Mouse (Mus musculus): Measurements from ENCODE around the gene Smad3. TPM values are rescaled to one million over a fixed set of nuclear protein-coding genes. Genes with fewer than 3 reads are reported as not detected.

Gene Smad3
- polyA plus RNA-seq, 1 experiment from 2014 or later = 27.7 TPM

DNA sequence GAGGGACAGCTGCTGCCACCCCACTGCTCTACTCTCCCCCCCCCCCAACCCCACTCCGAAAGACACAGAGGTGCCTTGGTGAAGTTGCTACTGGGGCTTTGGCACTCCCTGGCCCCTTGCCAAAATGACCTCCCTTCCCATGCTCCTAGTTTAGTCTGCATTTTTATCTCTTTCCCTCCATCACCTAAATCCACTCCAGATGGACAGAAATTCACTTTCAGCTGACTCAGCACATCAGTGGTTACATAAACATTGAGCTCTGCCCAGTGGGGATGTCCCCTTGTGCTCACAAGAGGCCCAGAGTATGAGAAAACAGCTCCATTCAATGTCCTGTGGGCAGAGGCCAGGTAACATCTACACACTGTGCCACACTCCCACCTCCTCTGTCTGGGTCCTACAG lies 102.7 kb downstream of the Smad3 start:
- Histone ChIP-seq H3K27me3 (ENCODE audit: low read depth, poor library complexity, severe bottlenecking) (no peaks in the 10 kb centered on the region), H3K9me3 (replicated peaks) (no peaks in the 10 kb centered on the region), H3K36me3 (peaks cover 95% of the 10 kb centered on the region), H3K27ac (no peak overlapping the region), H3K4me3 (no peak overlapping the region), H3K4me1 (no peaks in the 10 kb centered on the region)
- DNase-seq (ENCODE audit: low spot score) = no peak
- 93% methylated on average over 1 of the region's 1 CpGs for WGBS

DNA sequence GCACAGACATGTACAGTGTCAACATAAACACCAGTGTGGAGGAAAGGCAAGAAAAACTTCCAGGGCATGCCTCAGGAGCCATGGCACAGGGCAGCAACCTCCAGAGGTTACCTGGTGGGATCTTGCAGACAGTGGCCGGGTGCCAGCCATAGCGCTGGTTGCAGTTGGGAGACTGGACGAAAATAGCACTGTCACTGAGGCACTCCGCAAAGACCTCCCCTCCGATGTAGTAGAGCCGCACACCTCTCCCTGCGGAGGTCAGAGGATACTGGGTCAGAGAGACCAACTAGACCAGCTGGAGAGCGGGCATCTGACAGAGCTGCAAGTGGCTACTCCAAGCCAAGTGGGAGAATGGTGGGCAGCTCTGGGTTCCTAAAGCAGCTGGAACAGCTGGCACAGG lies 103.2 kb downstream of the Smad3 start:
- no peak overlapping the region for H3K27ac ChIP-seq
- WGBS = 96% methylated on average over 8 of the region's 8 CpGs

GRCm38 (mm10) chr9:63653666-63654065 lies 104.1 kb downstream of the Smad3 start:
- no peak overlapping the region for H3K27ac ChIP-seq
- WGBS = 76% methylated on average over 7 of the region's 7 CpGs

More for the DNA sequence above, 103.2 kb downstream of the Smad3 start:
- H3K4me3 ChIP-seq = no peak overlapping the region
- H3K36me3 ChIP-seq = peaks cover 95% of the 10 kb centered on the region
- H3K27me3 ChIP-seq (ENCODE audit: low read depth, poor library complexity, severe bottlenecking) = no peaks in the 10 kb centered on the region
- no peaks in the 10 kb centered on the region for H3K4me1 ChIP-seq
- DNase-seq (ENCODE audit: low spot score) = no peak
- H3K9me3 ChIP-seq (replicated peaks) = no peaks in the 10 kb centered on the region

DNA sequence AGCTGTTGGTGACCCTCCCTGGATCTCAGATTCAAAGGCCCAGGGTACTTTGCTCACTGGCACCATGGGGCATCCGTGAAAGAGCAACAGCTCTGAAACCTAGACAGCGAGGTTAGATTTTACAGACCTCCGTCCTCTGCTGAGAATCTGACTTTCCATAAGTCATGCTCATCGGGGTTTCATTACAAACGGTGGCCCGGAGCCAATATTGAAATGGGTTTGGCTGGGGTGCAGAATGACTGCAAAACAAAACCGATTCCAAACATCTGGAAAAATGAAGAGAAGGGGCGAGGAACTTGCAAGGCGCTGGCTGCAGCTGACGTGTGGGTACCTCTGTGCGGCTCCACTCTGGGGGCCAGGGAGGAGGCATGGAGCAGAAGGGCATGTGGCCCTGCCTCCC lies 106.2 kb downstream of the Smad3 start:
- Histone ChIP-seq H3K27ac (no peak overlapping the region), H3K27me3 (ENCODE audit: low read depth, poor library complexity, severe bottlenecking) (no peaks in the 10 kb centered on the region), H3K4me1 (no peaks in the 10 kb centered on the region), H3K4me3 (no peak overlapping the region), H3K9me3 (replicated peaks) (no peaks in the 10 kb centered on the region), H3K36me3 (peaks cover 99% of the 10 kb centered on the region)
- DNase-seq (ENCODE audit: low spot score) = no peak
- 90% methylated on average over 11 of the region's 11 CpGs for WGBS

More at GRCm38 (mm10) chr9:63653666-63654065, 104.1 kb downstream of the Smad3 start:
- Histone ChIP-seq H3K4me3 (no peak overlapping the region), H3K9me3 (replicated peaks) (no peaks in the 10 kb centered on the region), H3K4me1 (no peaks in the 10 kb centered on the region), H3K27me3 (ENCODE audit: low read depth, poor library complexity, severe bottlenecking) (no peaks in the 10 kb centered on the region), H3K36me3 (peaks cover 95% of the 10 kb centered on the region)
- no peak for DNase-seq (ENCODE audit: low spot score)

DNA sequence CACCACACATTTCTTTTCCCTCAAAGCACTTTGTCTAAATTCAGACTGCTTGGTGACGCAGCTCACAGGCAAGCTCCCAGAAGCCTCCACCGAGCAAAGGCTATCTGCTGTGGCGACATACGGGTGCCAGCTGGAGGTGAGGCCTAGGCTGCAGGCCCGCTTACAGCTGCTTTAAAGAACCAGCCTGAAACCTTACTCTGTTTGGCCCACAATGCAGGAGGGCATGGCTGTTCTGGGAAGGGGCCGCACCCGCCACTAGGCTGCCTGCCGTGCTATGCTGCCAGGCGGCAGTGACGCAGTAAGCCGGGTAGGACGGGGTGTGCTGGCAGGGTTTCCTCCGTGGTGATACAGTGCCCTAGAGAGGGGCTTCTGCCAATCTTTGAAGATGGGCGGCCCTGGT lies 106.9 kb downstream of the Smad3 start:
- WGBS = 94% methylated on average over 14 of the region's 14 CpGs
- H3K9me3 ChIP-seq (replicated peaks) = no peaks in the 10 kb centered on the region
- H3K4me3 ChIP-seq = no peak overlapping the region
- 0 out of 2 replicates have a peak overlapping the region, but pooled peaks have one; percentile 3 for H3K27ac ChIP-seq
- no peaks in the 10 kb centered on the region for H3K4me1 ChIP-seq
- H3K36me3 ChIP-seq = peaks cover 99% of the 10 kb centered on the region
- no peaks in the 10 kb centered on the region for H3K27me3 ChIP-seq (ENCODE audit: low read depth, poor library complexity, severe bottlenecking)
- no peak for DNase-seq (ENCODE audit: low spot score)

DNA sequence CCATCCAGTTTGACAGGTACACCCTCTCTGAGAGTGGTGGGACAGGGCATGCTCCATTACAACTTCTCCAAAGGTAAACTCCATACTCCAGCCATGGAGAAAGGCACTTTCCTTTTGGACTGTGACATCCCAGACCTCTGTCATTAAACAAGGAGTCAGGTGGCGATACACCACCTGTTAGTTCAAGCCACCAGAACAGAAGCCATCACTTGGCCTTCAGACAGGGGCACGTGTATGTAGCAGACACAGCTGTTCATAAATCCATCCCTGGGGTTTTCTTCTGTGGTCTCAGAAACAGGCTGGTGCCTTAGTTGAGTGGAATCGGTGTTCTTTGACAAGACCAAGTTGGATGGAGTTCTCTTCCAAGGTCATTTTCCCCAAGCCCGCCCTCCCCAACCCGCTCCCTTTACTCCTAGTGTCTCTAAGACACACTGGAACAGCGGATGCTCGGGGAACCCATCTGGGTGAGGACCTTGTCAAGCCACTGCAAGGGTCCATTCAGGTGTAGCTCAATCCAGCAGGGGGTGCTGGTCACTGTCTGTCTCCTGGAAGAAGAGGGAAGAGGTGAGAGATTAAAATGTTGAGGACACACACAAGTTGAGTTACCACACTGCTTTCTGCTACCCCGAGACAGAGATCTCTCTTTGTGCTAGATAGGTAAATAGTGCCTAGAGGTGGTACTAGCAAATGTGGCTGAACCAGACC lies 107.8 kb downstream of the Smad3 start:
- DNase-seq (ENCODE audit: low spot score) = no peak
- 85% methylated on average over 8 of the region's 8 CpGs for WGBS
- Histone ChIP-seq H3K36me3 (peaks cover 99% of the 10 kb centered on the region), H3K9me3 (replicated peaks) (no peaks in the 10 kb centered on the region), H3K27ac (no peak overlapping the region), H3K27me3 (ENCODE audit: low read depth, poor library complexity, severe bottlenecking) (no peaks in the 10 kb centered on the region), H3K4me1 (no peaks in the 10 kb centered on the region), H3K4me3 (no peak overlapping the region)

GRCm38 (mm10) chr9:63648520-63648918 lies 109.3 kb downstream of the Smad3 start:
- Histone ChIP-seq H3K9me3 (replicated peaks) (no peaks in the 10 kb centered on the region), H3K4me3 (no peak overlapping the region), H3K27me3 (ENCODE audit: low read depth, poor library complexity, severe bottlenecking) (no peaks in the 10 kb centered on the region), H3K36me3 (peaks cover 94% of the 10 kb centered on the region), H3K27ac (no peak overlapping the region), H3K4me1 (no peaks in the 10 kb centered on the region)
- WGBS = 90% methylated on average over 9 of the region's 9 CpGs
- no peak for DNase-seq (ENCODE audit: low spot score)

- no peaks in the 10 kb centered on the region for H3K27me3 ChIP-seq (ENCODE audit: low read depth, poor library complexity, severe bottlenecking)
- H3K9me3 ChIP-seq (replicated peaks) = no peaks in the 10 kb centered on the region
- H3K27ac ChIP-seq = no peak overlapping the region
- DNase-seq (ENCODE audit: low spot score) = no peak
- H3K4me1 ChIP-seq = no peaks in the 10 kb centered on the region
- H3K4me3 ChIP-seq = no peak overlapping the region
- peaks cover 94% of the 10 kb centered on the region for H3K36me3 ChIP-seq
- WGBS = 82% methylated on average over 9 of the region's 9 CpGs
These were observed 109.9 kb downstream of the Smad3 start for GRCm38 (mm10) chr9:63647581-63648519.

- Histone ChIP-seq H3K36me3 (peaks cover 88% of the 10 kb centered on the region), H3K4me1 (no peaks in the 10 kb centered on the region), H3K9me3 (replicated peaks) (no peaks in the 10 kb centered on the region), H3K27me3 (ENCODE audit: low read depth, poor library complexity, severe bottlenecking) (no peaks in the 10 kb centered on the region), H3K27ac (no peak overlapping the region), H3K4me3 (no peak overlapping the region)
- DNase-seq (ENCODE audit: low spot score) = no peak
- 88% methylated on average over 8 of the region's 8 CpGs for WGBS
These were observed 112.7 kb downstream of the Smad3 start for GRCm38 (mm10) chr9:63645084-63645483.

DNA sequence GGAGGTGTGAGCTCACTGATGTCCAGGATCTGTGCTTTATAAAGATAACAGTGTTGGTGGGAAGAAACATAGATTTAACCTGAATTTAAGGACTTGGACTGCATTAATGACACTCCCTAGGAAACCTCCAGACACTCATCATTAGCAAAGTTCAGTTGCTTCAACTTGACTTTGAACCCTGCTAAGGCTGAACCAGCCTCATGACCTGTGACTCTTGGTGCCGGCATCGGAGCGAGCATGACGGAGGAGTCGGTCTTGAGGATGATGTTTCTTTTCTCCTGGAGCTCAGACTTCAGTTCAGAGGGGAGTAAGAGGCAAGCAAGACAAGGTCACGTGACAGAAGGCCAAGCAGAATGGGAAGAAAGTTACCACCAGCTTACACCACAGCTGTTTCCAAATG lies 113.8 kb downstream of the Smad3 start:
- Histone ChIP-seq H3K36me3 (peaks cover 87% of the 10 kb centered on the region), H3K4me1 (no peaks in the 10 kb centered on the region), H3K4me3 (no peak overlapping the region), H3K27ac (no peak overlapping the region), H3K9me3 (replicated peaks) (no peaks in the 10 kb centered on the region), H3K27me3 (ENCODE audit: low read depth, poor library complexity, severe bottlenecking) (no peaks in the 10 kb centered on the region)
- 94% methylated on average over 6 of the region's 6 CpGs for WGBS
- DNase-seq (ENCODE audit: low spot score) = no peak

DNA sequence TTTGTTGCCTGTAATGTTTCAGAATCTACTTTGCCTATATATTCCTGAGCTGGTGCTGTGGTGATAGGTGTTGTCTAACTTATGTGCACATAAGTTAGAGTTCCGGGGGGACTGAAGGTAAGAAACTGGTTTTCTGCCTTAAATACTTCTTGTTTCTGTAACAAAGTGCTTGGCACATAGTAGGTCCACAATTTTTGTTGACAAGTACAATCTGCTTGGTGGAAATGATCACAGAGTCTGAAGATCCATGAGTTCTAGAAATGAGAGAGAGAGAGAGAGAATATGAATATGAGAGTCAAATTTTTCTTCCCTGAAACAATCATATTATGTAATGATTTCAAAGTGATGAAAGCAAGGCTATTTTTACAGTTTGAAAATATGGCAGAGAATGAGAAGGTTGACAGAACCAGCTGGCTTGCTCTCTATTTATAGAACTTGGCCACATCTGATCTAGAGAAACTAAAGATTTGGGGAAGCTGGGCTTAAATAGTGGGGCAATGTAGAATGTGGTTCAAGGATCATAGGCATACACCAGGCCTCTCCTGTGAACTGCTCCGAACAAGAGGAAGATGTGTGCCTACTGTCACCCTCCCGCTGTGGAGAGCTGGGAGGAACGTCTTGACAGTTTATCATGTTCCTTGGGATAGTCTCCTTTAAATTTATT lies 115.7 kb downstream of the Smad3 start:
- 95% methylated on average over 4 of the region's 4 CpGs for WGBS
- DNase-seq (ENCODE audit: low spot score) = no peak
- H3K27ac ChIP-seq = no peak overlapping the region
- H3K27me3 ChIP-seq (ENCODE audit: low read depth, poor library complexity, severe bottlenecking) = no peaks in the 10 kb centered on the region
- no peaks in the 10 kb centered on the region for H3K9me3 ChIP-seq (replicated peaks)
- no peak overlapping the region for H3K4me3 ChIP-seq
- peaks cover 87% of the 10 kb centered on the region for H3K36me3 ChIP-seq
- no peaks in the 10 kb centered on the region for H3K4me1 ChIP-seq

DNA sequence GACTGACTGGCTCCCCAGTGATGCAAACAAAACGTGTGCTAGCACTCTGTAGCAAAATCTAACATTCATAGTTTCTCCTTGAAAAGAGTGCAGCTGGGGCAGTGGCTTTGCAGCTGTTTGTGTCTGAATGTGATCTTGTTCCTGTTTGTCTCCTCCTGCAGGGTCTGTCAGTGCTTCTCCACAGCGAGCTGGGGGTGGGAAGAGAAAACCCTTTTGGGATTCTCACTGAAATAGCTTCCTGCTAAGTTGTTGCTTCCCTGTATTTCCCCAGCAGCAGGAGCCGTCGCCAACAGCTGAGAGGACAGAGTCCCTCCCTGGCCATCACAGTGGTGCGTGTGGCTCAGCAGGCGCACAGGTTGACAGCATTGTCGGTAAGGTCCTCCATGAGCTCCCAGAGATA lies 121.7 kb downstream of the Smad3 start:
- no peak overlapping the region for H3K27ac ChIP-seq
- DNase-seq (ENCODE audit: low spot score) = no peak
- 85% methylated on average over 7 of the region's 7 CpGs for WGBS
- H3K36me3 ChIP-seq = peaks cover 74% of the 10 kb centered on the region
- no peaks in the 10 kb centered on the region for H3K9me3 ChIP-seq (replicated peaks)
- H3K4me3 ChIP-seq = no peak overlapping the region
- no peaks in the 10 kb centered on the region for H3K4me1 ChIP-seq
- H3K27me3 ChIP-seq (ENCODE audit: low read depth, poor library complexity, severe bottlenecking) = no peaks in the 10 kb centered on the region

GRCm38 (mm10) chr9:63633334-63633733 lies 124.5 kb downstream of the Smad3 start:
- H3K27ac ChIP-seq = no peak overlapping the region
- no peak for DNase-seq (ENCODE audit: low spot score)
- H3K27me3 ChIP-seq (ENCODE audit: low read depth, poor library complexity, severe bottlenecking) = no peaks in the 10 kb centered on the region
- H3K4me1 ChIP-seq = no peaks in the 10 kb centered on the region
- no peak overlapping the region for H3K4me3 ChIP-seq
- no peaks in the 10 kb centered on the region for H3K9me3 ChIP-seq (replicated peaks)
- H3K36me3 ChIP-seq = peaks cover 75% of the 10 kb centered on the region
- WGBS = 91% methylated on average over 7 of the region's 7 CpGs
